Mouse (Mus musculus) cerebellum, adult 8-10 months (tissue): ENCODE data around the gene Arfgef3.
"Not testable (repeated sequence)": the region's sequence is repeated elsewhere in the genome, so short reads cannot be mapped to it uniquely, and the experiment has no call there.

Source experiments
- DNase-seq: peaks from one replicate; pipeline ENCODE4 v3.0.0; 2022

Arfgef3 gene

DNA sequence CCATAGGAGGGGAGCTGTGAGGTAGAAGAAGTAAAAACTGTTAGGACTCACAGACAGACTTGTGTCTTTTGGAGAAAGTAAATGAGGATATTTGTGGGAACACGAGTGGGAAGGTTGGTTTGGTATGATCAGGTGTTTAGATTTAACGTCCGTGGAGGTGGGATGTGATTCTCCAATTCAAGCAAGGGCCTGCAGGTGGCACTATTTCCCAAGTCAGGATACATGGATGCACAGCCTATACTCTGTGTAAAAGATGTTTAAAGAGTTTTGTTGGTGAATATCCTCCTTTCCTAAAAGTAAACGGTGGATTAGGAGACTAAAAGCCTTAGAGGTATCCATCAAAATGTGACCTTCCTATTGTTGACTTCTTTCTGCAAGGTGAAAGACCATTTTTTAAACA is 180.8 kb downstream of the Arfgef3 start:
- peak; percentile 61 for DNase-seq

DNA sequence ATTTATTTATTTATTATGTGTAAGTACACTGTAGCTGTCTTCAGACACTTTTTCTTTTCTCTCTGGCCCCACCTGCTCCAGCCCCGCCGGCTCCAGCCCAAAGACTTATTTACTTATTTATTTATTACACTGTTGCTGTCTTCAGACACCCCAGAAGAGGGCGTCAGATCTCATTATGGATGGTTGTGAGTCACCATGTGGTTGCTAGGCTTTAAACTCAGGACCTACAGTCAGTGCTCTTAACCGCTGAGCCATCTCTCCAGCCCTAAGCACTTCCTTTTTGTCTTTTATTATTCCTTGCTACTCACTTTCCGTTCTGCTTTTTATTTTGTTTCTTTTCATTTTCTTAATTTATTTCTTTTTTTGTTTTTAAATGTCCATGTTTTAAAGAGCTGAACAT is 182.3 kb downstream of the Arfgef3 start:
- DNase-seq = no peak

DNA sequence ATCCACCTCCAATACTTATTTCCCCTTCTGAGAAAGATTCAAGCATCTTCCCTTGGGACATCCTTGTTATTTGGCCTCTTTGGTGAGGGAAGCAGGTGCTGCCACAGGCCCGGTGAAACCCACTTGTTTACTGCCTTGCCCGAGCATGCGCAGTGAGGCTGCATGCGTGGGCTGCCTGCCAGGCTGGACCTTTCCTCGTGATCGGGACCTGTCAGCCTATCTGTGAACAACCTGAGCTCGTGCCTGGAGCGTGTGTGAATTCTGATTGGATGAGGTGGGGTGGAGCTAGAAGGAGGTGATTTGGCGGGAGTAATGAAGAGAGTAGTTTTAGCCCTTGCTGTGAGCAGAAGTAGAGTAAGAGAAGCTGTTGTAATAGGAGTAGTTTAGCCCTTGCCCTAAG is 184.7 kb downstream of the Arfgef3 start:
- not testable (repeated sequence) for DNase-seq

DNA sequence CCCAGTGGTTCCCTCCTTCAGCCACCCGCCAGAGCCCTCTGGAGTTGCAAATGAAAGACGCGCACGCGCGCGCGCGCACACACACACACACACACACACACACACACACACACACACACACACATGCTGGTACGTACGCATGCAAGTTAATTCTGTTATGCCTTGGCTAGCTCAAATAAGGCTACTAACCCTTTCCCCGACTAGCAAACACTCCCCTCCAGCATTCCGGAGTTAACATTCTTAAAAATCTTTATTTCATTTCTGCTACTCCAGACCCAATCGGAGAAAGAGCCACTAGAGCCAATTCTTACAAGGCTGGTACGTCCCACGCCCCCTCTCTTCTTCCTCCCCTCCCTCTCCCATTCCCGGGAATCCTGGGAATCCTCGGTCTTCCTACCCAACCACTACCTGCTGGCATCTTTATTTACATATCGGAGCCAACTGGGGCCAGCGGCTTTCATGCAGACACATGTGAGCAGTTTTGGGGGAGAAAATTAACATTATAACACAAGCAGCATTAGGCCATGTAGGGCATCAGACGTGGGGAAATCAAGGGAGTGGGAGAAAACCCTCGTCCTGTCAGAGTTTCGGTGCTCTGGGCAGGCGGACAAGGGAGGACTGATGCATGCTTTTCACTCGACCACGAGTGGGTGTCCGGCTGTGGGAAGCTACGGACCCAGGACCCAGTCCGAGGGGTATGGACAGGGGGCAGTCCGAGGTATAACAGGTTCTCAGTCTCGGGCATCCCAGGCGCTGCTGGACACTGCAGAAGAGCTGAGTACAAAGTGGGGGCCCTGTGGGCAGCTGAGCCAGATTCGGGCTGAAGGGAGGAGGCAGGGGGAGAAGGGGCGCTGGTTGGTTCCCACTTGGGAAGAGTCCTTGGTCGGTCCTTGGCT is 194.2 kb downstream of the Arfgef3 start:
- no peak for DNase-seq

DNA sequence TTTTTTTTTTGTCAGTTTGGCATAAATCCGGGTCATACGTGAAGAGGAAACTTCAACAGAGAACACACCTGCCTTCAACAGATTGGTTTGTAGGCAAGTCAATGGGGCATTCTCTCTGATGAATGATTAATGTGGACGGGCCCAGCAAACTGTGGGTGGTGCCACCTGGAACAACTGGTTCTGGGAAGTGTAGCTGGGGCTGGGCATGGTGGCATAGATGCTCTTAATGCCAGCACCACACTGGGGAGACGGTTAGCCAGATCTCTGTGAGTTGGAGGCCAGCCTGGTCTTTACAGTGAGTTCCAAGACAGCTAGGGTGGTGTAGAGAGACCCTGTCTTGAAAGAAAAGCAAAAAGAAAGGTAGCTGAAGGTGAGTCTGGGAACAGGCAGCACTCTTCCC is 196.4 kb downstream of the Arfgef3 start:
- DNase-seq = no peak

DNA sequence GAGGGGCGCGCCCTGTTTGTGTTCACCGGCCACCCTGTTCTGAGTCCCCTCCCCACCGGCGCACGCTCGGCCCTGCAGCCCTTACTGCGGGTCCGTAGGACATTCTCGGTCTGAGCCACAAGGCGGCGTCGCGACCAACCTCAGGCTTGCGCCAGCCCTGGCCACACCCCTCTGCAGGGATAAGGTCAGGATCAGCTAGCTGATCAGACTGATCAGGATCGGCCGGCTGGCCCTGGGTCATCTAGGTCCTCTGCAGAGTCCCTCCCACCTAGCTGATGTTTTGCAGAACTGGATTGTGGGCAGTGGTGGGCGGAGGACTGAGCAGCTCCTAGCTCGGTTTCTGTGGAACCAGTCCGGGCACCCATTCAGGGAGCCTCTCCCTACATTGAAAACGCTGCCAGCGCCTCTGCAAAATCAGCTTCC is 197.9 kb downstream of the Arfgef3 start, which contains the start of gene Hebp2:
Gene Hebp2, minus strand, starts transcription at position 264 of the 423 bp plus-strand sequence.
- DNase-seq = peak; percentile 59

DNA sequence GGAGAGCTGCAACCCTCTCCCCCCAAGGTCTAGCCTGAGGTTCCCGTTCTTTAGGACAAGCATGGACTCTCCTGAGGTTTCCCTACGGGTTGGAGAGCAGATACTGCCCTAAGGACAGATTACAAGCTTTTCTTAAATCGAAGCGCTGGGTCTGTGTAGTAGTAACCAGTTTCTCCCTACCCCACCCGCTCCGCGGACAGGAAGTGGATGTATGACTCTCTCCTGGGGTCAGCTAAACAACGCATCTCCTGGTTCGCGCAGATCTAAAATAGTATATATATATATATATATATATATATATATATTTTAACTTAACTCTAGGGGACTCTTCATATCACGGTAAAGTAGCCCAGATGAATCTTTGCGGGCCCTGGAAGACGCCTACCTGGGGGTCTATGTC is 198.4 kb downstream of the Arfgef3 start:
- DNase-seq = no peak

DNA sequence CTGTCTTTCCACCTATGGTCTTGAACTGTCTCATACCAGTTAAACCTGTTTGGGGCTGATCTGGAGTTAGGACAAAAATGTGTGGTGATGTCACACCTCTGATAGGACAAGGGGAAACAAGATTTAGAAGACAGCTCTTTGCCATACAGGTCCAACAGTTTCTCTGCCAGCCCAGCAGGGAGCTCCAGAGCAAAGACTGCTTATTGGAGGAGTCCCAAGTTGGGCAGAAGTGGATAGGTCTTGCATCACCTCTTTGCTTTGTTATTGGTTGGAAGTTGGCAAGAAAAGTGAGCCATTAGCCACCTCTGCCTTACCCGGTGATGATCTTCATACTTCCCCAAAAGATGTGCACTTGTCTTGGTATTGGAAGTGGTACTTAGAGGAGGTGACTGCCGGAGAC is 206.9 kb downstream of the Arfgef3 start:
- DNase-seq = no peak

DNA sequence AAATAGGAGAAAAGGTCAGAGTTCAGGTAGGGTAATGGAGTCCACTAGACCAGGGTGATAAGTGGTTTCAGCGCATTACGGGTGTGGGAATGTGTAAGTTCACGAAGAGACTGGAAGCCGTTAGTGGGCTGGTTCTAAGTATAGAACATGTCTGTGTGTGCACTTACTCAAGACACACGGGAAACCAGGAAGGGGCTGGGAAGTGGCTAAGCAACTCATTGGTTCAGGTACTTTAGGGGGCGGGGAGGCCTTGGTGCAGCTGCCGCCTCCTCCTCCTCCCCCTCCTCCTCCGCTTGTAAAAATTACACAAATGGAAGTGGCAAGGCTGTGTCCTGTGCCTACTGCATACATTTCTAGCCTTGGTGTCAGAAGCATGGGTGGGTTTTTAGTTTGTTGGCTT is 211.5 kb downstream of the Arfgef3 start:
- no peak for DNase-seq
